Mouse (Mus musculus) stomach, postnatal 0 days (tissue): Measurements from ENCODE around the gene Spag5.

Experiments used
- CTCF ChIP-seq: IDR thresholded peaks from 2 replicates; pipeline ENCODE4 v1.5.1; 2016; ENCODE audit warnings: antibody characterized with exemption, low read depth, mild to moderate bottlenecking, moderate library complexity
- EP300 ChIP-seq: optimal IDR thresholded peaks from 2 replicates; pipeline ENCODE3; 2016; ENCODE audit warnings: antibody characterized with exemption

GRCm38 (mm10) chr11:78327634-78328511 is 26.5 kb downstream of the Spag5 start, which contains the start of gene Pigs:
- TF ChIP-seq EP300 = no peak
- TF ChIP-seq CTCF = peak; percentile 44
